Mouse (Mus musculus) cerebellum, postnatal 36 days (tissue): Measurements from ENCODE around the gene Orai3.
A peak's percentile ranks its signal among the peaks of the same experiment; 100 is the strongest.
"Not testable (repeated sequence)": the region's sequence is repeated elsewhere in the genome, so short reads cannot be mapped to it uniquely, and the experiment has no call there.

Source experiments
- DNase-seq, 2 experiments: peaks; one replicate each; pipeline ENCODE4 v3.0.0; 2021 to 2022; ENCODE audit warnings: mixed read lengths in 2 of 2

Orai3 gene

GRCm38 (mm10) chr7:127765756-127766155 is 3.9 kb upstream of the Orai3 start:
- DNase-seq = no peak

GRCm38 (mm10) chr7:127766851-127767609 is 2.6 kb upstream of the Orai3 start:
- no peak for DNase-seq

GRCm38 (mm10) chr7:127767671-127768345 is 1.8 kb upstream of the Orai3 start:
- DNase-seq = no peak

- peak; percentile 32 to 34 for DNase-seq
Measured at GRCm38 (mm10) chr7:127768346-127768996, 1.1 kb upstream of the Orai3 start.

- peak; percentile 92 to 95 for DNase-seq
Measured at GRCm38 (mm10) chr7:127768997-127769593, 520 bp upstream of the Orai3 start.

GRCm38 (mm10) chr7:127770039-127770905 is 657 bp downstream of the Orai3 start:
- no peak for DNase-seq

GRCm38 (mm10) chr7:127771262-127771661 is 1.6 kb downstream of the Orai3 start:
- no peak for DNase-seq

GRCm38 (mm10) chr7:127772080-127772479 is 2.5 kb downstream of the Orai3 start:
- no peak for DNase-seq

GRCm38 (mm10) chr7:127772557-127772956 is 2.9 kb downstream of the Orai3 start:
- DNase-seq = no peak

- DNase-seq = peak; percentile 79 to 85
Measured at GRCm38 (mm10) chr7:127773664-127774384, 4.2 kb downstream of the Orai3 start.

- not testable (repeated sequence) for DNase-seq
Measured at GRCm38 (mm10) chr7:127775837-127776236, 6.2 kb downstream of the Orai3 start.

- DNase-seq = peak; percentile 89 to 90
Measured at GRCm38 (mm10) chr7:127776426-127776825, 6.8 kb downstream of the Orai3 start, which contains the start of gene Setd1a. TSS of gene Setd1a (plus strand) at chr7:127776670.

- peak; percentile 97 to 98 for DNase-seq
Measured at GRCm38 (mm10) chr7:127776878-127777473, 7.4 kb downstream of the Orai3 start.

- DNase-seq = peak; percentile 56 to 65
Measured at GRCm38 (mm10) chr7:127777474-127778266, 8.1 kb downstream of the Orai3 start.

- peak in 1 of 2 experiments; percentile 22 for DNase-seq
Measured at GRCm38 (mm10) chr7:127778350-127778749, 8.7 kb downstream of the Orai3 start.

- DNase-seq = no peak
Measured at GRCm38 (mm10) chr7:127785308-127785707, 15.7 kb downstream of the Orai3 start, which contains the start of gene Gm49388. TSS of gene Gm49388 (plus strand) at chr7:127785608.

- DNase-seq = peak in 1 of 2 experiments; percentile 27
Measured at GRCm38 (mm10) chr7:127797076-127797845, 27.6 kb downstream of the Orai3 start.

GRCm38 (mm10) chr7:127798591-127798990 is 29.0 kb downstream of the Orai3 start:
- peak; percentile 95 to 96 for DNase-seq

- DNase-seq = no peak
Measured at GRCm38 (mm10) chr7:127799211-127799610, 29.6 kb downstream of the Orai3 start.
